Mouse (Mus musculus): Measurements from ENCODE around the gene Ric1.

The Ric1 gene

GRCm38 (mm10) chr19:29515386-29515785 lies 6.7 kb upstream of the Ric1 start:
- H3K4me3 ChIP-seq (replicated peaks; ENCODE audit: low read length): peak overlapping the region; percentile 46
- H3K9me3 ChIP-seq (ENCODE audit: low read length): peaks cover 5% of the 10 kb centered on the region; the same call in 1 of the 2 replicates
- no peaks in the 10 kb centered on the region for H3K27me3 ChIP-seq (ENCODE audit: insufficient read depth, low read length)
- peaks cover 25% of the 10 kb centered on the region for H3K4me1 ChIP-seq (replicated peaks; ENCODE audit: low read depth, low read length)
- TF ChIP-seq POU5F1 (IDR thresholded peaks at IDR 0.05; ENCODE audit: borderline replicate concordance, low read length) (no peak), NANOG (IDR thresholded peaks at IDR 0.05; ENCODE audit: borderline replicate concordance, low read length) (no peak), CTCF (conservative IDR thresholded peaks at IDR 0.05; ENCODE audit: low read length) (no peak)
- peaks cover 7% of the 10 kb centered on the region; the same call in 1 of the 2 replicates for H3K36me3 ChIP-seq (ENCODE audit: insufficient read depth, low read length)

GRCm38 (mm10) chr19:29515991-29516390 lies 6.1 kb upstream of the Ric1 start:
- H3K27me3 ChIP-seq (ENCODE audit: insufficient read depth, low read length): no peaks in the 10 kb centered on the region
- H3K36me3 ChIP-seq (ENCODE audit: insufficient read depth, low read length): peaks cover 7% of the 10 kb centered on the region; the same call in 1 of the 2 replicates
- peaks cover 31% of the 10 kb centered on the region for H3K4me1 ChIP-seq (replicated peaks; ENCODE audit: low read depth, low read length)
- peaks cover 5% of the 10 kb centered on the region; the same call in 1 of the 2 replicates for H3K9me3 ChIP-seq (ENCODE audit: low read length)
- H3K4me3 ChIP-seq (replicated peaks; ENCODE audit: low read length): peak overlapping the region; percentile 46
- no peak for TF ChIP-seq POU5F1 (IDR thresholded peaks at IDR 0.05; ENCODE audit: borderline replicate concordance, low read length)
- TF ChIP-seq CTCF (conservative IDR thresholded peaks at IDR 0.05; ENCODE audit: low read length): no peak
- no peak for TF ChIP-seq NANOG (IDR thresholded peaks at IDR 0.05; ENCODE audit: borderline replicate concordance, low read length)

GRCm38 (mm10) chr19:29518409-29518808 lies 3.7 kb upstream of the Ric1 start:
- Histone ChIP-seq H3K4me3 (replicated peaks; ENCODE audit: low read length) (no peak overlapping the region), H3K27me3 (ENCODE audit: insufficient read depth, low read length) (no peaks in the 10 kb centered on the region), H3K4me1 (replicated peaks; ENCODE audit: low read depth, low read length) (peaks cover 41% of the 10 kb centered on the region), H3K36me3 (ENCODE audit: insufficient read depth, low read length) (peaks cover 7% of the 10 kb centered on the region; the same call in 1 of the 2 replicates), H3K9me3 (ENCODE audit: low read length) (peaks cover 5% of the 10 kb centered on the region; the same call in 1 of the 2 replicates)
- TF ChIP-seq NANOG (IDR thresholded peaks at IDR 0.05; ENCODE audit: borderline replicate concordance, low read length): no peak
- no peak for TF ChIP-seq CTCF (conservative IDR thresholded peaks at IDR 0.05; ENCODE audit: low read length)
- TF ChIP-seq POU5F1 (IDR thresholded peaks at IDR 0.05; ENCODE audit: borderline replicate concordance, low read length): no peak

GRCm38 (mm10) chr19:29518922-29519321 lies 3.2 kb upstream of the Ric1 start:
- Histone ChIP-seq H3K9me3 (ENCODE audit: low read length) (peaks cover 4% of the 10 kb centered on the region; the same call in 1 of the 2 replicates), H3K36me3 (ENCODE audit: insufficient read depth, low read length) (peaks cover 7% of the 10 kb centered on the region; the same call in 1 of the 2 replicates), H3K4me1 (replicated peaks; ENCODE audit: low read depth, low read length) (peaks cover 46% of the 10 kb centered on the region), H3K4me3 (replicated peaks; ENCODE audit: low read length) (no peak overlapping the region), H3K27me3 (ENCODE audit: insufficient read depth, low read length) (no peaks in the 10 kb centered on the region)
- TF ChIP-seq NANOG (IDR thresholded peaks at IDR 0.05; ENCODE audit: borderline replicate concordance, low read length) (no peak), POU5F1 (IDR thresholded peaks at IDR 0.05; ENCODE audit: borderline replicate concordance, low read length) (no peak), CTCF (conservative IDR thresholded peaks at IDR 0.05; ENCODE audit: low read length) (no peak)

GRCm38 (mm10) chr19:29520996-29521560 lies 1.0 kb upstream of the Ric1 start:
- Histone ChIP-seq H3K4me3 (replicated peaks; ENCODE audit: low read length) (peak overlapping the region; percentile 94), H3K27me3 (ENCODE audit: insufficient read depth, low read length) (no peaks in the 10 kb centered on the region), H3K9me3 (ENCODE audit: low read length) (no peaks in the 10 kb centered on the region), H3K36me3 (ENCODE audit: insufficient read depth, low read length) (peaks cover 7% of the 10 kb centered on the region; the same call in 1 of the 2 replicates), H3K4me1 (replicated peaks; ENCODE audit: low read depth, low read length) (peaks cover 36% of the 10 kb centered on the region)
- TF ChIP-seq NANOG (IDR thresholded peaks at IDR 0.05; ENCODE audit: borderline replicate concordance, low read length) (no peak), POU5F1 (IDR thresholded peaks at IDR 0.05; ENCODE audit: borderline replicate concordance, low read length) (no peak), CTCF (conservative IDR thresholded peaks at IDR 0.05; ENCODE audit: low read length) (no peak)

GRCm38 (mm10) chr19:29522445-29523229 lies 555 bp downstream of the Ric1 start:
- peaks cover 7% of the 10 kb centered on the region; the same call in 1 of the 2 replicates for H3K36me3 ChIP-seq (ENCODE audit: insufficient read depth, low read length)
- H3K4me3 ChIP-seq (replicated peaks; ENCODE audit: low read length): peak overlapping the region; percentile 94
- no peaks in the 10 kb centered on the region for H3K27me3 ChIP-seq (ENCODE audit: insufficient read depth, low read length)
- H3K9me3 ChIP-seq (ENCODE audit: low read length): no peaks in the 10 kb centered on the region
- TF ChIP-seq CTCF (conservative IDR thresholded peaks at IDR 0.05; ENCODE audit: low read length): no peak
- no peak for TF ChIP-seq NANOG (IDR thresholded peaks at IDR 0.05; ENCODE audit: borderline replicate concordance, low read length)
- TF ChIP-seq POU5F1 (IDR thresholded peaks at IDR 0.05; ENCODE audit: borderline replicate concordance, low read length): no peak
- H3K4me1 ChIP-seq (replicated peaks; ENCODE audit: low read depth, low read length): peaks cover 30% of the 10 kb centered on the region

- H3K27me3 ChIP-seq (ENCODE audit: insufficient read depth, low read length): no peaks in the 10 kb centered on the region
- H3K36me3 ChIP-seq (ENCODE audit: insufficient read depth, low read length): peaks cover 7% of the 10 kb centered on the region; the same call in 1 of the 2 replicates
- H3K4me3 ChIP-seq (replicated peaks; ENCODE audit: low read length): peak overlapping the region; percentile 94
- no peaks in the 10 kb centered on the region for H3K9me3 ChIP-seq (ENCODE audit: low read length)
- peaks cover 27% of the 10 kb centered on the region for H3K4me1 ChIP-seq (replicated peaks; ENCODE audit: low read depth, low read length)
- TF ChIP-seq NANOG (IDR thresholded peaks at IDR 0.05; ENCODE audit: borderline replicate concordance, low read length) (no peak), CTCF (conservative IDR thresholded peaks at IDR 0.05; ENCODE audit: low read length) (no peak), POU5F1 (IDR thresholded peaks at IDR 0.05; ENCODE audit: borderline replicate concordance, low read length) (no peak)
Observed at GRCm38 (mm10) chr19:29523230-29523582, 1.1 kb downstream of the Ric1 start.

- no peak for TF ChIP-seq POU5F1 (IDR thresholded peaks at IDR 0.05; ENCODE audit: borderline replicate concordance, low read length)
- TF ChIP-seq NANOG (IDR thresholded peaks at IDR 0.05; ENCODE audit: borderline replicate concordance, low read length): no peak
- TF ChIP-seq CTCF (conservative IDR thresholded peaks at IDR 0.05; ENCODE audit: low read length): no peak
- Histone ChIP-seq H3K36me3 (ENCODE audit: insufficient read depth, low read length) (peaks cover 7% of the 10 kb centered on the region; the same call in 1 of the 2 replicates), H3K4me3 (replicated peaks; ENCODE audit: low read length) (peak overlapping the region; percentile 94), H3K4me1 (replicated peaks; ENCODE audit: low read depth, low read length) (peaks cover 23% of the 10 kb centered on the region), H3K9me3 (ENCODE audit: low read length) (no peaks in the 10 kb centered on the region), H3K27me3 (ENCODE audit: insufficient read depth, low read length) (no peaks in the 10 kb centered on the region)
Observed at GRCm38 (mm10) chr19:29523701-29524100, 1.6 kb downstream of the Ric1 start.

All from E14TG2a.4 (cell line).